Mouse (Mus musculus): ENCODE data around the gene Fam126a.

- TF ChIP-seq POLR2A (IDR thresholded peaks at IDR 0.05; ENCODE audit: insufficient read depth, low read length) (no peak), CTCF (IDR thresholded peaks at IDR 0.05; ENCODE audit: low read depth, low read length) (no peak), EP300 (IDR thresholded peaks at IDR 0.05; ENCODE audit: insufficient read depth, low read depth, low read length) (no peak)
Measured at GRCm38 (mm10) chr5:24072031-24072430, 41.5 kb upstream of the Fam126a start.
